Mouse (Mus musculus) kidney, postnatal 10 days (tissue): ENCODE data around the gene Optc.

ENCODE experiments used
- DNase-seq: peaks from one replicate; pipeline ENCODE4 v3.0.0; 2021; ENCODE audit warnings: mixed read lengths

Optc gene

GRCm38 (mm10) chr1:133878825-133879423 lies 28.9 kb downstream of the Optc start:
- peak; percentile 60 for DNase-seq

GRCm38 (mm10) chr1:133876936-133877335 lies 30.9 kb downstream of the Optc start:
- peak; percentile 62 for DNase-seq

DNA sequence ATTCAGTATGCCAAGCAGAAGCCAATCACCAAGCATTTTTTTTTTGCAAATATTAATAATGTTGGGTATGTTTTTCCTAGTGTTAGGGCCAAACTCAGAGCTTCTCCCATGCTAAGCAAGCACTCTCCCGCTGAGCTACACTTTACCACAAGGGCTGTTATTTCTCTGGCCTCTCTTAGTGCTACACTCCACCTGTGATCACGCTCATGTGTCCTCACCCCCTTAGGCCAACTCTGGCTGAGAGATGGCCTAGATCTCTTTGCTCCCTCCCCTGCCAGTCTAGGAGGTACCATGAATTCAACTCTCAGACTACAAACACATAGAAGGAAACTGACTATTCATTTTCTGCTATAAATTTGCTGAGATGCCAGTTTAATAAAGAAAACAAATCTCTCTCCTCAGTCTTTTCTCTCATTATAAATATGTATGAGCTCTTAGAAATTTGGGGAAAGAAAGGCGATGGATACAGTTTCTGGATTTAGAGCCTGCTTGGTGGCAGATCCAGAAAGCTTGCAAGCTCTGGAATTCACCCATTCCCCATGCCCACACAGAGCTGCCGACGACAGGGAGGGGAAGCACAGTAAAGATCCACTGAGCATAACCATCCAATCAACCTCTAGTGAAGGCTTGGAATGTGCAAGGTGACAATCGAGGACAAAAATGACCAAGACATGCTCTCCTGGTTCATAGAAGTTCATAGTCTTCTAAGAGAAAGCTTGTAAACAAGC lies 34.5 kb downstream of the Optc start:
- DNase-seq: no peak

- no peak for DNase-seq
These were observed 36.6 kb downstream of the Optc start for GRCm38 (mm10) chr1:133871241-133871640.

DNA sequence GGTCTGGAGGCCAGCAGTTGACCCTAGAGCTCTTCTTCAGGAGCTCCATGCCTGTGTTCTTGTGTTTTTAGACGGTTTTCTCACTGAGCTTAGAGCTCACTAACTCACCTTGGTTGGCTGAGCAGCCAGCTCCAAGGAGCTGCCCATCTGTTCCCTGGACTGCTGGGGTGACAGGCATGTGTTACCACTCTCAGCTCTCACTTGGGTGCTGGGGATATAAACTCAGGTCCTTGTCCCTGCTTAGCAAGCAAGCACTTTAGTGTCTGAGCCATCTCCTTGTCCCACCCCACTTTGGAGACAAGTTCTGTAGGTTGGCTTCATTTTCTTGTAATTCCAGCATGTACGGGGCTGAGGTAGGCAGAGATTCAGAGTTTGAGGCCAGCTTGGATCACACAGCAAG lies 38.6 kb downstream of the Optc start:
- no peak for DNase-seq

GRCm38 (mm10) chr1:133863257-133863997 lies 44.4 kb downstream of the Optc start:
- no peak for DNase-seq

- no peak for DNase-seq
These were observed 46.8 kb downstream of the Optc start for GRCm38 (mm10) chr1:133861028-133861427.

GRCm38 (mm10) chr1:133859821-133860711 lies 47.7 kb downstream of the Optc start:
- peak; percentile 40 for DNase-seq

GRCm38 (mm10) chr1:133859257-133859656 lies 48.5 kb downstream of the Optc start:
- no peak for DNase-seq

DNA sequence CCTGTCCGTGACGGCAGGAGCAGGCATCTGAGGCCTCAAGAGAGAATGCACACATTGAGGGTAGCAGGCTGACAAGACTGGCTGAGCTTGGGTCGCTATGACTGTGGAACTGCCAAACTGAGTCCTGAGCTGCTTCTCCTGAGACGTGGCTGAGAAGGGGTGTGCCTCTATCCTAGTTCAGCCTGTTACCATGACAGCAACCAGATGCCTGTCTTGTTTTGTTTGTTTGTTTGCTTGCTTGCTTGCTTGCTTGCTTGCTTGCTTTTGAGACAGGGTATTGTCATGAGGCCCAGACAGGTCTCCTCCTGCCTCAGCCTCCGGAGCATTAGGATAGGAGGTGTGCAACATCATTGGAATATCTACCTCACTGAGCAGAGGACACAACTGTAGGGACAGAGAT lies 50.0 kb downstream of the Optc start:
- no peak for DNase-seq

- DNase-seq: peak; percentile 61
These were observed 50.6 kb downstream of the Optc start for GRCm38 (mm10) chr1:133857171-133857570.

- peak; percentile 61 for DNase-seq
These were observed 51.1 kb downstream of the Optc start for GRCm38 (mm10) chr1:133856655-133857054.

- DNase-seq: no peak
These were observed 51.7 kb downstream of the Optc start for GRCm38 (mm10) chr1:133856133-133856541.

DNA sequence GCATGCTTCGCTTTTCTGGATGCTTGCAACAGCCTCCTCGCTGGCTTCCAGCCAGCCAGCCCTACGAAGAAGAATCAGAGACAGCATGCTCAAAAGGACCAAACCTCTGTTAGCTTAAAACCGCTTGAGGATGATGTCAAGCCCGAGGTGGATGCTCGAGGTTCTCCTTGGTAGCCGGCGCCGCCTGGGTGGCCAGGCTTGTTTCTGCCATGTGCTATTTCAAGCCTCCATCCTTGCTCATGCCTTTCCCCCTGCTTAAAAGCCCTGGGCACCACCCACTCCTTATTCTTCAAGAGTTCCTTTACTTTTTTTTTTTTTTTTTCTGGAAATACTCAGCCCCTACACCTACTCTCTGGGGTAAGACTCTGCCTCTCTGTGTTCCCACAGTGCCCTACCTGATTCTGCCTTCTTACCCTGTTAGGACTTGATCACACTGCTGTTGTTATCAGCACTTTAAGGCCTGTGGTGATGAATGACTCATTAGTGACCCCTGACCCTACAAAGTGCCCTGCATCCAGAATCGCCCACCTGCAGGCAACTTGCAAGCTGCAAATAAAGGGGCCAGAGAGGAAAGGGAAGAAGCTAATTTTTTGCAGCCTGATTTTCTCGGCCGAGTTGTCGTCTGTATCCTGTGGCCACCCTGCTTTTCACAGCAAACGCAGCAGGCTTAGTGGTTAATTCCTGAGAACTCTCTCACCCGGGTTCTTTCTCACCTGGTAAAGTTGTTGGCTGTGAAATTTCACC lies 52.4 kb downstream of the Optc start:
- DNase-seq: peak; percentile 61

DNA sequence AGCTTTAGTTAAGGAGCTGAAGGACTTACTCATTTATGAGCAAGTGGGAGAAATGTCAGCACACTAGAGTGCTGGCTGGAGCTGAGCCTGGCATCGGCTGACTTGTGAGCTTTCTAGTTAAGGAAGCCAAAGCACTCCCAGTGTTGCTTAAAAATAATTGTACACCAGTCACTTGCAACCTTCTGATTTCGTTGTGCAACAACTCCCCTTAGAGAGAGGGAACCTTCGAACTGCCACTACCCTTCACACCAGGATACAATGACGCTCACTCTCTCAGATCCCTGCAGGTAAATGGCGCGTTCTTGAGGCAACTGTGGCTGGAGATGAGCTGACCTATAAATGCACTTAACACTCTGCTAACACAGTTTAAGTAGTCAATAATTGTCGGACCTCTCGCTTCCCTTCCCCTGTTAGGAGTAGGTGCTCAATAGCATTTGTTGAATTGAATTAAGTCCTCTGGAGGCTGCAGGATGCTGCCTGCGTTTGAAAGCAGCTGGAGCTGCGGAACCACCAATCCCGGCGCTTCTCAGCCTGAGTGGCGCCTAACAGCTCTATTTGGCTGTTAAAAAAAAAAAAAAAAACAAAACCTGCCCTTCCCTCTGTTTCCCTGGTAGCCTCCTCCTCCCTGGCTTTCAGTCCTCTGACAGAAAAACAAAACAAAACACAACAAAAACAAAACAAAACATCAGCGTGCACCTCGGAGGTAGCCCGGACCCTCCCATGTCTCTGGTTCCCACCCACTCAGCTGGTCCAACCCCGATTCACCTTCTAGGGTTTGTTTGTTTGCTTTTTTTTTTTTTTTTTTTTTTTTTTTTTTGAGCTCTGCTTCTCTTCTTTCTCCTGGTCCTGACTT lies 53.2 kb downstream of the Optc start:
- peak; percentile 53 for DNase-seq
